Mouse (Mus musculus): ENCODE measurements around the gene Atic.
A peak's percentile ranks its signal among the peaks of the same experiment; 100 is the strongest.

The Atic gene

DNA sequence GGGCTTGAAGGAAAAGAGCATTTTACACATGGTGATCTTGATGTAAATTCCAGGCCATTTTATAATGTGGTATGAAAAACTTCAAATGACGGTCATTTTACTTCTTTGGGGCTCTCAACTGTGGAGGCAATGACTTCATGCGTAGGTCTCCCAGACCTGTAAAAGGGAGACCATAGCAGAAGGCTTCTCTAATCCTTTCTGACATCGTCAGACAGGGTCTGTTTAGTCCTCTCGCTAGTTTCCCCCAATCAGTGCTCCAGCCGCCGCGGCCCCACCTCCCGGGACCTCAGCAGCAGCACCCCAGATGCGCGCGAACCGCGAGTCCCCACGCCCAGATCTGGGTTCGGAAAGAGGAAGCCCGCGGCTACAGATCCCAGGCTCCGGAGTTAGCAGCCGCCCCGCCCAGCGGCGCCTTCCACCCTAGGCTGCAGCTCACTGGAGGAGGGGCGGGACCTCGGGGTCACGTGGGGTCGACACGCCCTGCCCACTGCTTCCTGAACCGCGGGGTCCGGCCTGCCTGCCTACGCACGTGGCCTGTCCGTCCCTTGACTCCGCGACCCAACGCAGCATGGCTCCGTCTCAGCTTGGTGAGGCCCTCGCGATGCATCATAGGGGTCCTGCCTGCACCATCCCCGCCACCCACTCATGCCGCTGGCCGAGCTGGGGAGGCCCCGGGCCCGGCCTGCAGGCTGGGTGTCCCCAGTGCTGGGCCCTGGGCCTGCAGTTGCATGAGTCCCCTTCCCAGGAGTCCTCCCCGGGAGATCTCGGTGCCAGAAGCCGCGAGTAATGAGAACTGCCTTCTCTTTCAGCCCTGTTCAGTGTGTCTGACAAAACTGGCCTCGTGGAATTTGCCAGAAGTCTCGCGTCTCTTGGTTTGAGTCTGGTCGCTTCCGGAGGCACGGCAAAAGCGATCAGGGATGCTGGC is at the start of gene Atic:
Gene Atic, plus strand, starts transcription at position 463 of the 925 bp plus-strand sequence.
- DNase-seq (ENCODE audit: extremely low spot score, low read depth, low spot score), result peak; percentile 61

- DNase-seq (ENCODE audit: extremely low spot score, low read depth, low spot score), result no peak
Measured at GRCm38 (mm10) chr1:71507251-71507650, 49.7 kb upstream of the Atic start.

GRCm38 (mm10) chr1:71515041-71515440 is 41.9 kb upstream of the Atic start:
- no peak for DNase-seq (ENCODE audit: extremely low spot score, low read depth, low spot score)

DNA sequence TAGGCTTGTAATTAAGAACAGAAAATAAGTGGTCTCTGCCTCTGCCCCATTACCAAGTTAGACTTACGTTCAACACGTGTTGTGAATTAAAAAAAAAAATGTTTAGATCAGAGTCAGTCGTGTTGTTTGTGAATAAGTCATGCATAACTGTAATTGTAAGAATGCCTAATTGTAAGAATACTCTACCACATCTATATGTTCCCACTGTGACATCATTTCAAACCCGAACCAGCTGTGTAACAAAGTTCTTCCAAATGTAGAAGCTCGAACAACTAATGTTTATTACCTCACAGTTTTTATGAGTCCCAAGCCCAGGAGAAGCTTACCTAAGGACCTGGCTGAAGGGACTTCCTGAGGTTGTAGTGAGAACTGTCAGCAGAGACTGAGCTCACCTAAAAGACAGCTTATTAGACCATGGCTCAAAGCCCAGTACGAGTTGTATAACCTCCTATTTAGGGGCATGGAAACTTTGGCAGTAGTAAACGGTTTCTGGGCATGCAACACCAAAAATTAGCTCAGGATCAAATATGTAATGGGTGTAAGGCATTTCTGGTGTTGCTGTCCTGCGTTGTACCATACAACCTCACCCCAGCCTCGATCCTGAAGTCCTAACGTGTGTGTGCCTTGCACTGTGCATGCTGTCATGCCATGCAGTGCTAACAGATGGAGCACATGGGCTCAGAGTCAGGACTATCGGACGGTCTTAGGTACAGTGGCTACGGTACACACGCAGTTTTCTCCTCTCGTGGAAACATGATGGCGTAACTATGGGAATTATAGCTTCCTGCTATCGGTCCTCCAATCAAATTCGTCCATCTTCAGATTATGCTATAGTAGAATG is 27.9 kb upstream of the Atic start:
- DNase-seq (ENCODE audit: extremely low spot score, low read depth, low spot score), result no peak

- DNase-seq (ENCODE audit: extremely low spot score, low read depth, low spot score), result no peak
Measured at GRCm38 (mm10) chr1:71530779-71531178, 26.2 kb upstream of the Atic start.

DNA sequence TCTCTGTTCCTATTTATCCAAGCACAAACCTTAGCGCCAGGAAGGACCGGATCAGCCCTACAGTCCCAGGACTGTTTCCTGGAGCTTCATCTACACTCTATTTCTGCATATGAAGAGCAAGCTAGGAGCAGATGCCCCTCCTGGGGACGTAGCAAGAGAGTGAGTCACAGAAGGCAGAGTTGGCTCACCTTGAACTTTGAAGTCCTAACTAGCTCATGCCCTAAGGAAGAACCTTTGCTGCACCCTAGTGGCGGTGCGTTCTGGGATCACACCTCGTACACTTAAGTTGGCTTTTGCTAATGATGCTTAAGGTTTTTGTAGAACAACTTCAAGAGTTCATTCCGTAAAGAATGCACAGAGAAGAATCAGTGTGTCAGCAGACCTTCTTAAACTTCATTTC is 25.3 kb upstream of the Atic start:
- DNase-seq (ENCODE audit: extremely low spot score, low read depth, low spot score), result peak; percentile 28

- no peak for DNase-seq (ENCODE audit: extremely low spot score, low read depth, low spot score)
Measured at GRCm38 (mm10) chr1:71539641-71540040, 17.3 kb upstream of the Atic start.

DNA sequence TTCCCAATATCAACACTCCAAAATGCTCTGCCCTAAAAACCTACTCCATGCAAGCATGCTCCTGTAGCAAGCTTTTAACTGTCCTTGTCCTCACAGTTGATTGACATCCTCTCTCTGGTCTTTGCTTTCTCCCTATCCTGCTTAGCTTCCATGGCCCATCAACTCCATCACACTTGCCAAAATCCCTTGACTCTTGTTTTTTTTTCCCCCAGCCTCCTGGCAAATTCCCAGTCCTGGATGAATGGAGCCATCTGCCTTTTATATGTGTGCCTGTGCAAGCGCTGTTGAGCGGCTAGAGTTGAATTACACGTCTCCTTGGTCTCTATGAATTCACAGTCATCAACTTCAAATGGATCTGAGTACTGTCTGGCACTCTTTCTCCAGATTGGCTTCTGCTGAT is 16.5 kb upstream of the Atic start:
- DNase-seq (ENCODE audit: extremely low spot score, low read depth, low spot score), result no peak

DNA sequence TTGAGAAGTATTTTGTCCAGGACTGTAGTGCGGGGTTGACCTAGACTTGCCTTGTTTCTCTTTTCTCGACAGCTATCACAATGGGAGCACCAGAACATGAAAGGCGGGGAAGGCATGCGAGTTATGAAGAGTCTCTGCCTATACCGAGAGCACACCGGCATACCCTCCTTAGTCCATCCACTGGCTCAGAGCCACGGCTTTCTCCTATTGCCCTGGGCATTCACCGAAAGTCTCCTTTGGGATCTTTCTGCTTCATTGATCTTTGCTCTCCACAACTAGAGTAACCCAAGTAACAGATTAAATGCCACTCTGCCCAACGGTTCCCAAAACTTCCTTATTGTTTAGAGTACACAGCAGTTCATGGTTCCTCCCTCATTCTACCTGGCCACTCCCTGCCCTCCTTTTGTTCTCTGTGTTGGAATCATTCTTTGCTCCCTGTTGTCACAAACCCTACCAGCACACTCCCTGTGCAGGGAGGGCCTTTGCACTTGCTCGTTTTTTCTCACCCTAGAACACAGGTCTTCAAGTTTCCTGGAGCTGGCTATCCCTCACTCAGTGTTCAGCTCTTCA is 6.2 kb upstream of the Atic start:
- no peak for DNase-seq (ENCODE audit: extremely low spot score, low read depth, low spot score)

DNA sequence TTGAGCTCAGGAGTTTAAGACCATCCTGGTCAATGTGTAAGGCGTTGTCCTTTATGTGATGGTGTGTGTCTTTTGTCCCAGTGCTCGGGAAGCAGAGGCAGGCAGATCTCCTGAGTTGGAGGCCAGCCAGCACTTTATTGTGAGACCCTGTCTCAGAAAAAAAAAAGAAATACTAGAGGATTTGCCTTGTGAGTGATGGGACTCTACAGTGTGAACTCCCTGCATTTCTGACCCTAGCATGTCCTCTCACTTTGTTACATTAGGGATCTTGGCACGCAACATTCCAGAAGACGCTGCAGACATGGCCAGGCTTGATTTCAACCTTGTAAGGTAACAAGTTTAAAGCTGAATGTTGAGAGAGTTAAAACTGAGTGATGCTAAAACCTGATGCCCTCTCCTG is 3.7 kb downstream of the Atic start:
- DNase-seq (ENCODE audit: extremely low spot score, low read depth, low spot score), result no peak

DNA sequence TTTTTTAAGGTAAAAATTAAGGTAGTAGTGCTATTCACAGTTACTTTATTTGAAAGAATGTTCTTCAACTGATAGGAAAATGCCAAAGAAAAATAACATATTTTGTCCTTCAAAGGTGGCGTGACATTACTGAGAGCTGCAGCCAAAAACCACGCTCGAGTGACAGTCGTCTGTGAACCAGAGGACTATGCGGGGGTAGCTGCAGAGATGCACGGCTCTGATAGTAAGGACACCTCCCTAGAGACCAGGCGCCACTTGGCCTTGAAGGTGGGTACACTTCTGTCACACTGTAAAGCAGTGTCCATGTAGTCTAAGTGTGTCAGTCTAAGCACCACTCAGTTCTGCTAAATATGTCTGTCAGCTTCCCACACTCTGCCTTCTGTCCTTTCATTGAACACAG is 7.3 kb downstream of the Atic start:
- no peak for DNase-seq (ENCODE audit: extremely low spot score, low read depth, low spot score)

DNA sequence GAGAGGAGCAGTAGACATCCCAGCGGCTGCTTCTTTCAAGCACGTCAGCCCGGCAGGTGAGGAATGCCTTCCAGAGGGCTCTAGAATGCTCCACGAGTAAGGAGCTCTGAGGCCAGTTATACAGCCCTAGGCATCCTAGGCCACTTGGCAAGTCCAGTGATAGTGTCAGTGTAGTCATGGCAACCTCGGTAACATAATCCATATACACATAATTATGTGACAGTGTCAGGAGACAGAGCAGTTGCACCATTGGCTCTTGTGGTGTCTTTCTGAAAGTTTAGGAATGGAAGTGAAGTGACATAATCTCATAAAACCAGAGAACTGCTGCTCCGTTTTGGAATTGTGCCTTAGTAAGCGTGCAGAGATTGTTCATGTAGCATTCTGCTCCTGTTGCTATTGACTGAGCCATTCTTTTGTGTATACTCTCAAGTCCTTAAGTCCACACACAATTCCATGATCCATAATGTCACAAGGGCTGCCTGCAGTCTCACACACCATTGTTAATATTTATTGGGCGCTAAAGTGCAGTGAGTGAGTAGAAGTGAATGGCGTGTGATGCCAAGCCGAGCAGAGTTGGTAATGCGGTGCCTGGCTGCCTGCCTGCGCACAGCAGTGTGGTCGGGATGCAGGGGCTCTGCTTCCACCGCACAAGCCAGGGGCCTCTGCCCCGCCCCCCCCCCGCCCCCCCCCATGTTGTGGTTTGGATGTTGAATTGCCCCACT is 11.1 kb downstream of the Atic start:
- no peak for DNase-seq (ENCODE audit: extremely low spot score, low read depth, low spot score)

DNA sequence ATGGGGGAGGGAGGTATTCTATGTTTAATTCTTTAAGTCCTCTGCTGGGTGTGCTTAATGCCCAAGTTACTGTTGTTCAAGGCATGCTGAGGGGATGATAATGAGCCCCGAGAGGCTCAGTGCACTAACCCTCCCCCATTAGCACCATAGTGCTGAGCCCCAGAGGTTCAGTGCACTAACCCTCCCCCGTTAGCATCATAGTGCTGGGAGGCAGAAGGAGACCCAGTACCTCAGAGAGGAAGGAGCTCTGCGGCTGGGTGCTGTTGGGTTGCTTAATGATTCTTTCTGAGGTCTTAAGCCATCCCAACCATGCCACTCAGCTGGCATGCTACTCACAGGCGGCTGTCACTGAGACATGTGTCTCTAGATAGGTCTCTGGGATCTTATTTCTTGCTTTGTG is 13.2 kb downstream of the Atic start:
- no peak for DNase-seq (ENCODE audit: extremely low spot score, low read depth, low spot score)

DNA sequence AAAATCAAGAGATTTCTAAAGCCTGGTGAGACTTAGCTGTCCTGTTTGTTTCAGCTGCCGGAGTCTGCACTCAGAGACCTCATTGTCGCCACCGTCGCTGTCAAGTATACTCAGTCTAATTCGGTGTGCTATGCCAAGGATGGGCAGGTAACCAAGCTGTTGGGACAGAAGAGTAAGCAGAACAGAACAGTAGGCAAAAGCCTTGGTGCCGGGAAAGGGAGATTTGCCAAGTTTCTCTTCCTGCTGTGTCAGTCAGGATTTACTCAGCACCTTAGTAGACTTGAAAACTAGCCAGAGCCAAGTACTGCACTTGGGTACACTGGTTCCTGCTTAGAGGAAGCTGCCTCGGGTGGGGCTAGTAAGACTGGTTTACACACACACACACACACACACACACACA is 19.0 kb downstream of the Atic start:
- DNase-seq (ENCODE audit: extremely low spot score, low read depth, low spot score), result no peak

DNA sequence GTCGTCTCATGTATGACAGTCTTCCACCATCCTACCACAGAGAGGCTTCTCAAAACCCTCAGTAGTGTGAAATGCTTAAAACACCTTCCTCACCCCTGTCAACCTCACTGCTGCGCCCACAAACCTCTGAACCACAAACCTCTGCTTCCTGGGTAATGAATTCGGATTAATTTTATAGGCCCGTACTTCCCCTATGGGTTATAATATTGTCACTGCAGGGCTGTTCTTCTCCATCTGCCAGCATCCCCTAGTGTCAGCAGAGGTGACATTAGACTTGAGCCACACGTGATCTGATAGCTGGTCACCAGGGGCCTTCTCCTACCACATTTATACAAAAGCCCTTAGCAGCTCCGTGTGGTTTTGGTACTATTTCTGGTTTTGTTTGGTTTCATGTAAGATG is 19.9 kb downstream of the Atic start:
- DNase-seq (ENCODE audit: extremely low spot score, low read depth, low spot score), result no peak

DNA sequence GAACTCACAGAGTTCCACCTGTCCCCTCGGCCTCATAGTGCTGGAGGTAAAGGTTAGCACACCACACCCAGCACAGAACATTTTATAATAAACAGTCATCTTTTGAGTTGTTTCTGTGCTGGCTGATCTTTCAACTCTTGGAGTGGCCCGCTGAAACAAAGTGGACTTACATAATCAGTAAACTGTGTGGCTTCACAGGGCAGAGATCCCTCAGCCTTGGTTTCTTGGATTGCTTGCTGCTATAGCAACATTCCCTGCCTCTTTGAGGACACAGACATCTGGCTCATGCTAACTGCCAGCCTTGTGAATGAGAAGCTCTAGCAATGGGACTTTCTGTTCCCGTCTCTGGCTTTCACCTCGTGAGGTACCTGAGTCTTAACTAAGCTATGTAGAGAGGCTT is 22.6 kb downstream of the Atic start:
- DNase-seq (ENCODE audit: extremely low spot score, low read depth, low spot score), result no peak

DNA sequence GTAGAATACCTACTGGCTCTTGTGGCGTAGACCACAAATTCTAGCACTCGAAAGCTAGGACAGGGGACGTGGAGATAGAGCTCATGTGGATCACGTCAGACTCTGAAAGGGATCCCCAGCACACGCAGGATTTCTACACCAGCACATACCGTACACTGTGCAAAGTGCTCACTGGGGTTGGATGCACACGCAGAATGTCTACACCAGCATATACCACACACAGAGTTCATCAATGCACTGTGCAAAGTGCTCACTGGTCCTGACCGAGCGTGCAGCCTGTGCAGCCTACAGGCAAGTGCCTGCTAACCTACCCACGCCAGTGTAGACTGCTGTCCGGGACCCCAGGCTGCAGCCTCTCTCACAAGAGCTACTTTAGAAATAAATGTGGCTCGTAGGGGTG is 23.5 kb downstream of the Atic start:
- no peak for DNase-seq (ENCODE audit: extremely low spot score, low read depth, low spot score)

DNA sequence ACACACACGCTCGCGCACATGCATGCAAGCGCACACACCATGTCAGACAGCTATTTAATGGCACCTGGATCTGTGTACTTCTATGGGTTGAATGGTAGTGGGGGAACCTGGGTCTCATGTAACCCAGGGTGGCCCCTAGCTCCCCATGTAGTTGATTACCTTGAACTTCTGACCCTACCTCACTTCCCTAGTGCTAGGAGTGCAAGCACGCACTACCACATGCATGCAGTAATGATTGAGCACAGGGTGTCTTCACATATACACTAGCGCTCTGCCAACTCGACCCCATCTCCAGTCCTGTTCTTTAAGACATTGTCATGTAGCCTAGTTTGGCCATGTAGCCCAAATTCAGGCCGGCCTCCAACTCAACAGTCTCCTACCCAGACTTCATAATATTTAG is 26.4 kb downstream of the Atic start:
- no peak for DNase-seq (ENCODE audit: extremely low spot score, low read depth, low spot score)

- no peak for DNase-seq (ENCODE audit: extremely low spot score, low read depth, low spot score)
Measured at GRCm38 (mm10) chr1:71583900-71584299, 26.9 kb downstream of the Atic start.

DNA sequence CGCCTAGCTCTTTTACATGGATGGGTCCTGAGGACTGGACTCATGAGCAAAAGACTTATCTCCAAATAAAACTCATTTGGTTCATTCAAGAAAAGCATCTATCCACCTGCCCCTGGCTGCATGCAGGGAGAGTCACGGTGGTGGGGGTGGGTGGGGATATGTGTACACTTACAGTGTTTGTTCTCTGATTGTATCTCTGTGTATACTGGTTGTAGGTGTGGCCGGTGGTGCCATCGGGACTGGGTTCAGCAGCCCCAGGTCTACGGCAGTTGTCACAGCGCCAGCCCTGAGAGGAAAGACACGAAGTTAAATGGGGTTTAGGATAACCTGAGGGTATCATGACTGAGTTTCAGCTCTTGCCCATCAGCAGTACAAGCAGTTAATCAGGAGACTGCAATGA is 29.7 kb downstream of the Atic start:
- no peak for DNase-seq (ENCODE audit: extremely low spot score, low read depth, low spot score)

GRCm38 (mm10) chr1:71590038-71590437 is 33.1 kb downstream of the Atic start:
- no peak for DNase-seq (ENCODE audit: extremely low spot score, low read depth, low spot score)
